Mouse (Mus musculus) liver, postnatal 0 days (tissue): ENCODE measurements around the gene Msi2. TPM values are rescaled to one million over a fixed set of nuclear protein-coding genes. Genes with fewer than 3 reads are reported as not detected.

Source experiments
- ATAC-seq: fragments of 200-750 bp; cut with Nextera tagmentation; 2 replicates; pipeline ENCODE4 v1.8.0; 2017; ENCODE audit warnings: mild to moderate bottlenecking, moderate library complexity
- DNase-seq: peaks from one replicate; pipeline ENCODE4 v3.0.0-alpha.2; 2016
- H3K27ac ChIP-seq: fragments of 300-500 bp; sonication (generic); 2 replicates; pipeline ENCODE4 v1.5.1; 2014; ENCODE audit warnings: antibody characterized with exemption, moderate library complexity, mild to moderate bottlenecking, low read depth
- H3K27me3 ChIP-seq: fragments of 300-500 bp; sonication (generic); 2 replicates; pipeline ENCODE4 v1.6.1; 2014; ENCODE audit warnings: low read length, control low read depth, mixed read lengths; ENCODE audit not compliant: insufficient read depth
- H3K36me3 ChIP-seq: fragments of 300-500 bp; sonication (generic); replicated peaks from 2 replicates; pipeline ENCODE4 v1.6.1; 2014; ENCODE audit warnings: mild to moderate bottlenecking, control low read depth, low read length, moderate library complexity, mixed read lengths; ENCODE audit not compliant: insufficient read depth
- H3K4me1 ChIP-seq: fragments of 300-500 bp; sonication (generic); 2 replicates; pipeline ENCODE4 v1.6.1; 2014; ENCODE audit warnings: antibody characterized with exemption, mild to moderate bottlenecking, control low read depth; ENCODE audit not compliant: insufficient read depth
- H3K4me2 ChIP-seq: fragments of 300-500 bp; sonication (generic); 2 replicates; pipeline ENCODE4 v1.6.1; 2014; ENCODE audit warnings: low read depth, mild to moderate bottlenecking, low read length, moderate library complexity, mixed read lengths
- H3K4me3 ChIP-seq: fragments of 300-500 bp; sonication (generic); 2 replicates; pipeline ENCODE4 v1.5.1; 2014; ENCODE audit warnings: low read depth, low read length
- H3K9ac ChIP-seq: fragments of 300-500 bp; sonication (generic); replicated peaks from 2 replicates; pipeline ENCODE4 v1.6.1; 2014; ENCODE audit warnings: mild to moderate bottlenecking, moderate library complexity
- H3K9me3 ChIP-seq: fragments of 300-500 bp; sonication (generic); 2 replicates; pipeline ENCODE4 v1.6.1; 2016; ENCODE audit warnings: mild to moderate bottlenecking, control low read depth, low read length, mixed read lengths
- CTCF ChIP-seq: sonication (generic); IDR thresholded peaks from 2 replicates; pipeline ENCODE4 v1.5.1; 2016; ENCODE audit warnings: antibody characterized with exemption, low read depth
- EP300 ChIP-seq: IDR thresholded peaks from 2 replicates; pipeline ENCODE4 v1.6.1; 2016; ENCODE audit warnings: antibody characterized with exemption, low read depth, mild to moderate bottlenecking
- WGBS: fragments of 180-500 bp; shearing (Covaris S2); extraction: QIAGEN DNeasy Blood & Tissue Kit; methylation state at CpG from one replicate; pipeline ENCODE4 v1.1.7; 2014; ENCODE audit not compliant: insufficient replicate concordance; 5-methylcytosine and 5-hydroxymethylcytosine counted together
- polyA plus RNA-seq: library from polyadenylated mRNA; unstranded; fragments of >200 nt; fragmentation: Nextera tagmentation; extraction: Ambion mirVana; gene quantifications from 2 replicates; pipeline ENCODE4 v1.2.1, GENCODE M21; 2015

Gene Msi2
- polyA plus RNA-seq, 1 experiment from 2014 or later: 3.7 TPM

GRCm38 (mm10) chr11:88365914-88366540, 352.3 kb downstream of the Msi2 start:
- no peaks in the 10 kb centered on the region for H3K9me3 ChIP-seq
- TF ChIP-seq EP300: no peak
- TF ChIP-seq CTCF: peak; percentile 25; the same call in 1 of the 2 replicates
- 80% methylated on average over 2 of the region's 2 CpGs for WGBS
- no peak overlapping the region for H3K9ac ChIP-seq
- DNase-seq (no peak), ATAC-seq (no peak)
- H3K27ac ChIP-seq: no peak overlapping the region
- 0 out of 2 replicates have a peak, but pooled peaks cover 4% of the 10 kb centered on the region for H3K36me3 ChIP-seq
- no peaks in the 10 kb centered on the region for H3K27me3 ChIP-seq
- no peaks in the 10 kb centered on the region for H3K4me1 ChIP-seq
- no peak overlapping the region for H3K4me2 ChIP-seq
- H3K4me3 ChIP-seq: no peak overlapping the region

- Histone ChIP-seq H3K27me3 (no peaks in the 10 kb centered on the region), H3K9me3 (no peaks in the 10 kb centered on the region), H3K4me1 (no peaks in the 10 kb centered on the region), H3K36me3 (0 out of 2 replicates have a peak, but pooled peaks cover 3% of the 10 kb centered on the region), H3K4me3 (no peak overlapping the region), H3K9ac (no peak overlapping the region), H3K4me2 (no peak overlapping the region), H3K27ac (no peak overlapping the region)
- WGBS: 90% methylated on average over 3 of the region's 3 CpGs
- DNase-seq (no peak), ATAC-seq (no peak)
- TF ChIP-seq CTCF (no peak), EP300 (no peak)
These were observed 354.1 kb downstream of the Msi2 start for GRCm38 (mm10) chr11:88364231-88364630.

- no peak for TF ChIP-seq CTCF
- ATAC-seq (no peak), DNase-seq (no peak)
- Histone ChIP-seq H3K4me3 (no peak overlapping the region), H3K4me2 (no peak overlapping the region), H3K36me3 (no peaks in the 10 kb centered on the region), H3K27ac (no peak overlapping the region), H3K4me1 (no peaks in the 10 kb centered on the region), H3K9ac (no peak overlapping the region), H3K9me3 (no peaks in the 10 kb centered on the region), H3K27me3 (no peaks in the 10 kb centered on the region)
- WGBS: 78% methylated on average over 14 of the region's 14 CpGs
These were observed 354.8 kb downstream of the Msi2 start for GRCm38 (mm10) chr11:88363481-88363880.

- no peaks in the 10 kb centered on the region for H3K4me1 ChIP-seq
- no peak overlapping the region for H3K27ac ChIP-seq
- DNase-seq (no peak), ATAC-seq (no peak)
- WGBS: 69% methylated on average over 7 of the region's 7 CpGs
- no peaks in the 10 kb centered on the region for H3K27me3 ChIP-seq
- no peak for TF ChIP-seq CTCF
- no peak for TF ChIP-seq EP300
- no peak overlapping the region for H3K4me3 ChIP-seq
- no peak overlapping the region for H3K9ac ChIP-seq
- H3K9me3 ChIP-seq: no peaks in the 10 kb centered on the region
- H3K4me2 ChIP-seq: no peak overlapping the region
- H3K36me3 ChIP-seq: no peaks in the 10 kb centered on the region
These were observed 358.6 kb downstream of the Msi2 start for GRCm38 (mm10) chr11:88359736-88360135.

- no peaks in the 10 kb centered on the region for H3K9me3 ChIP-seq
- no peaks in the 10 kb centered on the region for H3K4me1 ChIP-seq
- 73% methylated on average over 9 of the region's 9 CpGs for WGBS
- no peak overlapping the region for H3K4me2 ChIP-seq
- TF ChIP-seq CTCF (no peak), EP300 (no peak)
- no peaks in the 10 kb centered on the region for H3K27me3 ChIP-seq
- ATAC-seq: no peak
- H3K36me3 ChIP-seq: no peaks in the 10 kb centered on the region
- no peak overlapping the region for H3K27ac ChIP-seq
- no peak for DNase-seq
- no peak overlapping the region for H3K9ac ChIP-seq
- H3K4me3 ChIP-seq: no peak overlapping the region
These were observed 361.0 kb downstream of the Msi2 start for GRCm38 (mm10) chr11:88357325-88357724.

GRCm38 (mm10) chr11:88356598-88357290, 361.6 kb downstream of the Msi2 start:
- no peak for TF ChIP-seq CTCF
- no peak for TF ChIP-seq EP300
- Histone ChIP-seq H3K9ac (no peak overlapping the region), H3K9me3 (no peaks in the 10 kb centered on the region), H3K4me2 (no peak overlapping the region), H3K4me1 (no peaks in the 10 kb centered on the region), H3K36me3 (no peaks in the 10 kb centered on the region), H3K27me3 (no peaks in the 10 kb centered on the region), H3K27ac (no peak overlapping the region), H3K4me3 (no peak overlapping the region)
- DNase-seq (peak; percentile 52), ATAC-seq (peak; percentile 72)
- 68% methylated on average over 8 of the region's 8 CpGs for WGBS
